9 mouse cellular contexts compared by ENCODE assay signal in the genomic region with DNA sequence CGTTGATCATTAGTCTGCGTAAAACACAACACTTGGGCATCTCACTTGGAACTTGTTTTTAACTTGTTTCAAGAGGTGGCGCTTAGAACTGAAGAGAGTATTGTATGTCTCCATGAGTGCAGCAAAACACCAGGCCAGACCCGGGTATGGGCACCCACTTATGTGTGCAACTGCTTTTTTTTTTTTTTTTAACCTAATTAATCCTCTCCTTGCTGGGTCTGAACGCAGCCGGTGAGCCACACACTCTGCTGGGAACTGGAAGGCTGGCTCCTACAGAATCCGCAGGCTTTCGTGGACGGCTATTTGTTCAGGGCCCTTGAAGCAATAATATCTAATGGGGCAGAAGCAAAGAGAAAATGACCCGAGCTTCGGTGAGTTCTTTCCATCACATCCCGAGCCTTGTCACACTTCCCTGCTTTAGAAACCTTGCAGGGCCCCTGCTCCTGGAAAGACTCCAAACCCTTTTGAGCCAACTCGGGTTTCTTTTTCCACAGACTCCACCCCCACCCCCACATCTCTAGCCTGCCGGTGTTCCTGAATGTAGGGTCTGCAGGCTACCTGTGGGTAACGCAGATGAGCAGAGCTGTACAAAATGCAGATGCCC. TPM values are rescaled to one million over a fixed set of nuclear protein-coding genes. Genes with fewer than 3 reads are reported as not detected.
DNase-seq lines count a peak whose midpoint lies in the region; ATAC-seq and TF ChIP-seq lines count a peak whose summit lies in the region.
"Had no signal": no experiment of that assay in that cellular context is flagged by ENCODE, and none has a peak within 500 bp of the region (broad histone marks: within the 10 kb centered on the region; RNA-seq: fewer than 3 reads in every experiment).

No protein-coding gene starts in this region.

- H3K9ac ChIP-seq in heart, embryonic 12.5 days = peak overlapping the region; percentile 54
- no peak overlapping the region for H3K9ac ChIP-seq in heart, adult 2 months (ENCODE audit: low read depth, low read length)
- H3K9ac ChIP-seq in forebrain, embryonic 15.5 days (replicated peaks) = no peak overlapping the region
- no peak overlapping the region for H3K9ac ChIP-seq in limb, embryonic 15.5 days

- H3K9me3 ChIP-seq in heart, embryonic 12.5 days (replicated peaks) = no peaks in the 10 kb centered on the region
- no peaks in the 10 kb centered on the region for H3K9me3 ChIP-seq in forebrain, embryonic 15.5 days
- no peaks in the 10 kb centered on the region for H3K9me3 ChIP-seq in limb, embryonic 15.5 days

- peak overlapping the region; percentile 15; the same call in 1 of the 2 replicates for H3K4me3 ChIP-seq in heart, embryonic 12.5 days
- no peak overlapping the region for H3K4me3 ChIP-seq in heart, adult 2 months
- no peak overlapping the region for H3K4me3 ChIP-seq in forebrain, embryonic 15.5 days
- peak overlapping the region; percentile 8; the same call in 1 of the 2 replicates for H3K4me3 ChIP-seq in limb, embryonic 15.5 days

- no peaks in the 10 kb centered on the region for H3K36me3 ChIP-seq in heart, embryonic 12.5 days
- H3K36me3 ChIP-seq in heart, adult 2 months (ENCODE audit: control insufficient read depth, insufficient read depth, low read length) = no peaks in the 10 kb centered on the region
- H3K36me3 ChIP-seq in forebrain, embryonic 15.5 days = no peaks in the 10 kb centered on the region
- H3K36me3 ChIP-seq in limb, embryonic 15.5 days = no peaks in the 10 kb centered on the region

- WGBS in heart, embryonic 12.5 days = 30% methylated on average over 15 of the region's 15 CpGs
- 42% methylated on average over 15 of the region's 15 CpGs for WGBS in heart, adult 2 months
- 7% methylated on average over 15 of the region's 15 CpGs for WGBS in forebrain, embryonic 15.5 days
- WGBS in limb, embryonic 15.5 days = 13% methylated on average over 15 of the region's 15 CpGs

- in situ Hi-C loops in Patski (cut with MboI; ENCODE audit: low pct_unique_long_range_greater_than_20kb) = no loop called here

- CTCF ChIA-PET in Patski (lab: Charles Lee) = no interaction called here

- TF ChIP-seq CTCF in heart, adult 2 months (IDR thresholded peaks at IDR 0.05) = no peak
- TF ChIP-seq CTCF in Patski (IDR thresholded peaks at IDR 0.05) = no peak

- intact Hi-C loops in heart, adult 2 months (cut with DNase I) = no loop called here

- TF ChIP-seq EP300 in heart, adult 2 months (IDR thresholded peaks at IDR 0.05; ENCODE audit: insufficient read depth, low read depth, low read length) = no peak

- no peak for DNase-seq in heart, adult 2 months
- DNase-seq in Patski (ENCODE audit: low read depth, low spot score) = no peak
- DNase-seq in right cerebral cortex, postnatal 10 days (ENCODE audit: low spot score in 2 of 2) = no peak
- no peak for DNase-seq in layer of hippocampus, adult 18-20 months (ENCODE audit: low spot score in 2 of 2)

- no peaks in the 10 kb centered on the region for H3K27me3 ChIP-seq in heart, embryonic 12.5 days (replicated peaks)
- H3K27me3 ChIP-seq in heart, adult 2 months (ENCODE audit: control insufficient read depth, insufficient read depth, low read length) = no peaks in the 10 kb centered on the region
- peaks cover 4% of the 10 kb centered on the region for H3K27me3 ChIP-seq in Patski
- H3K27me3 ChIP-seq in forebrain, embryonic 15.5 days = no peaks in the 10 kb centered on the region
- no peaks in the 10 kb centered on the region for H3K27me3 ChIP-seq in limb, embryonic 15.5 days
- H3K27me3 ChIP-seq: CH12.LX had no signal

- H3K4me2 ChIP-seq in heart, embryonic 12.5 days = peak overlapping the region; percentile 52
- peak overlapping the region; percentile 26; the same call in 1 of the 2 replicates for H3K4me2 ChIP-seq in forebrain, embryonic 15.5 days (replicated peaks)
- H3K4me2 ChIP-seq in limb, embryonic 15.5 days = peak overlapping the region; percentile 20

- H3K4me1 ChIP-seq in heart, embryonic 12.5 days (replicated peaks) = peaks cover 14% of the 10 kb centered on the region
- H3K4me1 ChIP-seq in heart, adult 2 months (ENCODE audit: control insufficient read depth, insufficient read depth, low read length) = no peaks in the 10 kb centered on the region
- peaks cover 19% of the 10 kb centered on the region for H3K4me1 ChIP-seq in forebrain, embryonic 15.5 days
- peaks cover 11% of the 10 kb centered on the region for H3K4me1 ChIP-seq in limb, embryonic 15.5 days

- ATAC-seq in heart, embryonic 12.5 days (ENCODE audit: insufficient number of reproducible peaks, low FRiP score) = no peak; the same call in 1 of the 2 replicates
- ATAC-seq in Patski = peak; percentile 65
- peak; percentile 97 for ATAC-seq in forebrain, embryonic 15.5 days (replicated peaks)
- peak; percentile 52; the same call in 1 of the 2 replicates for ATAC-seq in limb, embryonic 15.5 days (ENCODE audit: insufficient number of reproducible peaks, low FRiP score, low TSS enrichment, low read depth)
- no peak for ATAC-seq in granulocyte monocyte progenitor cell, adult 5-6 weeks (replicated peaks; ENCODE audit: poor library complexity, severe bottlenecking)

- peak overlapping the region; percentile 77 for H3K27ac ChIP-seq in heart, embryonic 12.5 days (ENCODE audit: poor library complexity, severe bottlenecking)
- no peak overlapping the region for H3K27ac ChIP-seq in heart, adult 2 months
- peak overlapping the region; percentile 63 for H3K27ac ChIP-seq in forebrain, embryonic 15.5 days (replicated peaks)
- H3K27ac ChIP-seq in limb, embryonic 15.5 days = peak overlapping the region; percentile 86

- TF ChIP-seq POLR2A in heart, adult 2 months (IDR thresholded peaks at IDR 0.05; ENCODE audit: insufficient read depth, low read depth, low read length) = no peak

- POLR2A ChIA-PET in Patski (lab: Charles Lee) = no interaction called here

- H3K79me2 ChIP-seq in heart, adult 2 months (replicated peaks; ENCODE audit: control insufficient read depth, insufficient read depth, low read length) = no peaks in the 10 kb centered on the region

RNA-seq across cellular contexts. Expression of gene Boc, which starts 20.8 kb away (rescaled TPM):
- 7.9 and 9.3 TPM in 2 replicates for polyA plus RNA-seq in heart, embryonic 12.5 days (2016; fragmentation: Nextera tagmentation; extraction: Ambion mirVana)
- total RNA-seq in heart, adult 2 months (2021) = 1 to 10 TPM; 3.5 to 4.2 TPM
- 4.4 and 5.6 TPM in 2 replicates for polyA plus RNA-seq in heart, adult 2 months (2012; rRNA removed)
- 13.8 TPM for polyA plus RNA-seq in Patski (2021)
- 15.3 and 16.9 TPM in 2 replicates for polyA plus RNA-seq in forebrain, embryonic 15.5 days (2015; fragmentation: Nextera tagmentation; extraction: Ambion mirVana)
- polyA plus RNA-seq in limb, embryonic 15.5 days (2015; fragmentation: Nextera tagmentation; extraction: Ambion mirVana) = 56.1 and 57.6 TPM in 2 replicates
- total RNA-seq in granulocyte monocyte progenitor cell, adult 5-6 weeks (2014; fragmentation: Nextera tagmentation) = 0.30 TPM in 1 of 2 replicates, not detected in the other
- total RNA-seq in granulocyte monocyte progenitor cell, adult 5-6 weeks (2017) = 0.05 and 0.47 TPM in 2 replicates
- 10 to 100 TPM; 11.5 to 11.6 TPM for total RNA-seq in layer of hippocampus, adult 18-20 months (2021)

Comparison
In these comparisons a context has a peak if more than half of its experiments do, and no peak if none do; other contexts are left out.
1. H3K4me3 ChIP-seq: peak in heart, embryonic 12.5 days (single experiment) and limb, embryonic 15.5 days (single experiment); none in heart, adult 2 months (single experiment) and forebrain, embryonic 15.5 days (single experiment).
2. ATAC-seq: peak in Patski (single experiment), forebrain, embryonic 15.5 days (single experiment) and limb, embryonic 15.5 days (single experiment); none in heart, embryonic 12.5 days (single experiment) and granulocyte monocyte progenitor cell, adult 5-6 weeks (single experiment).
3. Peak in every context shown above with its lines, with median percentiles within 50 percentile points of each other: H3K4me2 ChIP-seq.